Mouse (Mus musculus): ENCODE data around the gene H3f3a.

DNA sequence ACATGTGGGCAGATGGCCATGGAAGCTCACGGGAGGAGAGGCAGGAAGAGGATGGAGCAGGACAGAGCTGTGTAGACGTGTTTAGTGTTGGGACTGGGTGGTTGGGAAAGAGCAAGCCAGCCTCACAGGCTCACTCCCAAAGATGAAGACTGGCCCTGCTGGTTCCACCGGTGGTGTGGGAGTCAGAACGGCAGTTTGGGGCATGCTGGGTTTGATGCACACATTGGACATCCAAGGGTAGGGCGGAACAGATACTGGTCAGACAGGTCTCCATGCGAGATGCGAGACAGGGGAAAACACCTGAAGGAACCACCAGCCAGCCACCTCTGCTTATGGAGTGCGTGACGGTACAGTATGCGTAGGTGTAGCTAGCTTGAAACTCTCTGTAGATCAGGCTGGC is 34.8 kb downstream of the H3f3a start:
- TF ChIP-seq POLR2A (IDR thresholded peaks at IDR 0.05; ENCODE audit: low read depth, low read length) (no peak), CTCF (conservative IDR thresholded peaks at IDR 0.05; ENCODE audit: insufficient read depth, insufficient read length, low read depth, low read length) (no peak)

Data from kidney, adult 2 months (tissue).